Mouse (Mus musculus) E14TG2a.4 (cell line): ENCODE measurements around the gene Dnajb14.

ENCODE experiments used
- CTCF ChIP-seq: conservative IDR thresholded peaks from 2 replicates; pipeline ENCODE4 v1.5.1; 2014; ENCODE audit warnings: low read length
- NANOG ChIP-seq: IDR thresholded peaks from 2 replicates; pipeline ENCODE4 v1.6.1; 2014; ENCODE audit warnings: borderline replicate concordance, low read length, mixed read lengths
- POU5F1 ChIP-seq: IDR thresholded peaks from 2 replicates; pipeline ENCODE4 v1.6.1; 2014; ENCODE audit warnings: low read length, borderline replicate concordance

DNA sequence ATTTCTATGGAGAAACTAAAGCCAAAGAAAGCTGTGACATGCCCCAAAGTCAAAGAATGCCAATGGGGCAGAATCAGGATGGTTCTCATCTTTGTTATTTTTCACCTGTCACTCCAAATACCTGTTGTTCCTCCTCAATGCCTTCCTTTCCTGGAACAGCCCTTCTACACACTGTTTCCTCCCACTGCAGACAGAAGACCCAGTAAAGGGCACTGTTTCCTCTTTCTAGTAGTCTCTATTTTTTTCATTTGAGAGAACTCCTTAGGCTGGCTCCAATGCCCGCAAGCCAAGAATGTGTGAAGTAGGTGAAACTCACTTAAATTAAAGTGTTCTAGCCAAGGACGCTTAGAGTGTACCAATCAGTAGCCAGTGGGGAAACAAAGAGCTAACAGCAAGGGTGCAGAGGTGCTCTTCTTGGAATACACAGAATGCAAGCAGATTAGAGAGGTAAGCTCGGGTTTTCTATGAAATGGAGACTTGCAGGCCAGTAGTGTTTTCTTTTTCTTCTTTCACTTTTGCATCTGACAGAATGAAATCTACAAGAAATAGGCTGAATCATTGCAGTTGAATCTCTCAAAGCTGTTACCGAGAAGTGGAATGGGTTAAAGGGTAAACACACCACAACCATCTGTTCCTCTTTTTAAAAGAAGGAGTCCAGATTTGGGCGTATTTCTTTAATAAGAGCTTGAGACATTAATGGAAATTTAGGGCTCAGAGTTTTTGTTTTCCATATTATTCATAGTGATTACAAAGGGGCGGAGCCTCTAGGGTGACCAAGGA is 46.6 kb upstream of the Dnajb14 start:
- TF ChIP-seq CTCF (no peak), NANOG (no peak), POU5F1 (no peak)
